Mouse (Mus musculus) megakaryocyte, adult 5-6 weeks (primary cell): ENCODE results near the gene Rnf2. TPM values are rescaled to one million over a fixed set of nuclear protein-coding genes. Genes with fewer than 3 reads are reported as not detected.

Experiments
- total RNA-seq, 2 experiments: library from RNA; stranded (forward) in 1 of 2; stranded (reverse) in 1 of 2; fragments of 153-499, 151-499 nt in 1 of 2; fragments of 221-1000, 200-1000 nt in 1 of 2; gene quantifications; 2 replicates each; pipeline versions ENCODE4 v1.2.3 to v1.2.4; 2015 to 2017

Rnf2 gene
- total RNA-seq, 2 experiments from 2014 or later, result 39.1 to 93.8 TPM

Other genes starting within 250 kb of the Rnf2 start
- gene Ivns1abp, start 156.5 kb downstream of the Rnf2 start, total RNA-seq (2015), result 108 and 109 TPM in 2 replicates
- 133 and 136 TPM in 2 replicates for gene Ivns1abp, start 156.5 kb downstream of the Rnf2 start, total RNA-seq (2017)
- gene Swt1, start 72.5 kb downstream of the Rnf2 start, total RNA-seq (2015), result 20.3 and 27.6 TPM in 2 replicates
- gene Swt1, start 72.5 kb downstream of the Rnf2 start, total RNA-seq (2017), result 19.2 and 21.1 TPM in 2 replicates
- gene Trmt1l, start 72.4 kb downstream of the Rnf2 start, total RNA-seq (2015), result 34.7 and 40.4 TPM in 2 replicates
- 20.8 and 20.9 TPM in 2 replicates for gene Trmt1l, start 72.4 kb downstream of the Rnf2 start, total RNA-seq (2017)
- 69.2 and 74.7 TPM in 2 replicates for gene Fam129a, start 70.2 kb upstream of the Rnf2 start, total RNA-seq (2015)
- 147 and 157 TPM in 2 replicates for gene Fam129a, start 70.2 kb upstream of the Rnf2 start, total RNA-seq (2017)